Mouse (Mus musculus) MEL (cell line): Measurements from ENCODE around the gene Josd2.

Experiments used
- CTCF ChIP-seq, 3 experiments: IDR thresholded peaks in 2 of 3; conservative IDR thresholded peaks in 1 of 3; 2 replicates each; pipeline ENCODE4 v1.5.1; 2011 to 2012; ENCODE audit warnings: low read length in 3 of 3, low read depth in 2 of 3, mild to moderate bottlenecking in 2 of 3, improper control_type of control experiment in 1 of 3, inconsistent platforms in 1 of 3, mixed read lengths in 1 of 3, moderate library complexity in 1 of 3; ENCODE audit not compliant: control insufficient read depth in 1 of 3, insufficient read depth in 1 of 3, poor library complexity in 1 of 3, severe bottlenecking in 1 of 3
- E2F4 ChIP-seq: IDR thresholded peaks from 2 replicates; pipeline ENCODE4 v1.6.1; 2011; ENCODE audit warnings: low read depth, low read length, improper control_type of control experiment, borderline replicate concordance
- POLR2A ChIP-seq, 2 experiments: IDR thresholded peaks; 2 replicates each; pipeline ENCODE4 v1.6.1; 2011 to 2012; ENCODE audit warnings: low read length in 2 of 2, mild to moderate bottlenecking in 2 of 2, control low read depth in 1 of 2, improper control_type of control experiment in 1 of 2, low read depth in 1 of 2, moderate library complexity in 1 of 2; ENCODE audit not compliant: control insufficient read depth in 1 of 2, insufficient read depth in 1 of 2, poor library complexity in 1 of 2
- UBTF ChIP-seq: IDR thresholded peaks from 2 replicates; pipeline ENCODE4 v1.6.1; 2012; ENCODE audit warnings: low read depth, mild to moderate bottlenecking, inconsistent platforms, low read length, improper control_type of control experiment, moderate library complexity, borderline replicate concordance; ENCODE audit not compliant: insufficient read depth
- ZC3H11A ChIP-seq: IDR thresholded peaks from 2 replicates; pipeline ENCODE4 v1.6.1; 2012; ENCODE audit warnings: low read depth, mild to moderate bottlenecking, inconsistent platforms, low read length, improper control_type of control experiment

GRCm38 (mm10) chr7:44472961-44473646, 5.3 kb downstream of the Josd2 start:
- TF ChIP-seq POLR2A (IDR thresholded peaks at IDR 0.05; ENCODE audit: control insufficient read depth in 1 of 2, insufficient read depth in 1 of 2, low read depth in 1 of 2, low read length in 2 of 2, poor library complexity in 1 of 2) = no peak
- no peak for TF ChIP-seq CTCF (IDR thresholded peaks at IDR 0.05 in 2 of 3, conservative IDR thresholded peaks at IDR 0.05 in 1 of 3; ENCODE audit: control insufficient read depth in 1 of 3, insufficient read depth in 1 of 3, low read depth in 2 of 3, low read length in 3 of 3, poor library complexity in 1 of 3, severe bottlenecking in 1 of 3)
- no peak for TF ChIP-seq ZC3H11A
- no peak for TF ChIP-seq E2F4
- TF ChIP-seq UBTF = no peak
